Mouse (Mus musculus): Measurements from ENCODE around the gene Elmo1.

The Elmo1 gene

DNA sequence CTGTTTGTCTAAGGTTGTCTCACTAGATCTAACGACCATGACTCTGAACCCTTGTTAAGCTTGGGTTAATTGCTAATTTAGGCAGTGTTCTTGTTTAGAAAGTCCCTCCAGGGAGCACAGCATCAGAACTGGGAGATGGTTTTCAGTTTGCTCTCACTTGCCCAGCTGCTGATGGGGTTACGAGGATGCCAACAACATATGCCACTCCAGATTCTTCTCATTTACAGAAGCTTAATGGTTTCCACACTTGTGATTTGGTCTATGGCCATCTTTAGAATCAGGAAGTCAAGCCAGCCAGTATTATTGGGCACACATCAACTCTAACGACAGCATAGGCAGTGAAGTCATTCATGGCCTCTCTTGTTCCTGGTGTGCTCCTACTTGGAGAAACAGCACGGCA, 427.3 kb downstream of the Elmo1 start:
- no peak for DNase-seq (ENCODE audit: low spot score in 2 of 2)

- no peak for DNase-seq (ENCODE audit: low spot score in 2 of 2)
Observed at GRCm38 (mm10) chr13:20521492-20521891, 431.1 kb downstream of the Elmo1 start.

GRCm38 (mm10) chr13:20523671-20524070, 433.3 kb downstream of the Elmo1 start:
- DNase-seq (ENCODE audit: low spot score in 2 of 2) = no peak

GRCm38 (mm10) chr13:20525844-20526243, 435.4 kb downstream of the Elmo1 start:
- no peak for DNase-seq (ENCODE audit: low spot score in 2 of 2)

- no peak for DNase-seq (ENCODE audit: low spot score in 2 of 2)
Observed at GRCm38 (mm10) chr13:20537053-20537452, 446.7 kb downstream of the Elmo1 start.

DNA sequence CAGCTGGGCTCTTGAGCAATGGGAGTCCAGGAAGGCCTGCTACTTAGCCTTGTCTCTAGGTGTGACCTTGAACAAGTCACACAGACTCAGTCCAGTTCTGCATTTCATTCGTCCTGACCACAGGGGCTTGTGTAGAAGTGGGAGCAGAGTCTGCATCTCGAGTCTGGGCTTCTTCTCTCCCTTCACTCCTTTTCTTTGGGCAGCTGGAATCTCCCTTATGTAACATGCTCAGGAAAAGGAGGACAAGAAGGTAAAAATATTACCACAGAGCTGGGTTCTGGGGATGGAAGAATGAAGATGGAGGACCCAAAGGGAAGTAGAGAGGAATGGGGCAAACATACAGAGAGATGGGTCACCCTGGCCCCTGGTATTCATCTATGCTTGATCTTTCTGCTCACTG, 447.1 kb downstream of the Elmo1 start:
- no peak for DNase-seq (ENCODE audit: low spot score in 2 of 2)

DNA sequence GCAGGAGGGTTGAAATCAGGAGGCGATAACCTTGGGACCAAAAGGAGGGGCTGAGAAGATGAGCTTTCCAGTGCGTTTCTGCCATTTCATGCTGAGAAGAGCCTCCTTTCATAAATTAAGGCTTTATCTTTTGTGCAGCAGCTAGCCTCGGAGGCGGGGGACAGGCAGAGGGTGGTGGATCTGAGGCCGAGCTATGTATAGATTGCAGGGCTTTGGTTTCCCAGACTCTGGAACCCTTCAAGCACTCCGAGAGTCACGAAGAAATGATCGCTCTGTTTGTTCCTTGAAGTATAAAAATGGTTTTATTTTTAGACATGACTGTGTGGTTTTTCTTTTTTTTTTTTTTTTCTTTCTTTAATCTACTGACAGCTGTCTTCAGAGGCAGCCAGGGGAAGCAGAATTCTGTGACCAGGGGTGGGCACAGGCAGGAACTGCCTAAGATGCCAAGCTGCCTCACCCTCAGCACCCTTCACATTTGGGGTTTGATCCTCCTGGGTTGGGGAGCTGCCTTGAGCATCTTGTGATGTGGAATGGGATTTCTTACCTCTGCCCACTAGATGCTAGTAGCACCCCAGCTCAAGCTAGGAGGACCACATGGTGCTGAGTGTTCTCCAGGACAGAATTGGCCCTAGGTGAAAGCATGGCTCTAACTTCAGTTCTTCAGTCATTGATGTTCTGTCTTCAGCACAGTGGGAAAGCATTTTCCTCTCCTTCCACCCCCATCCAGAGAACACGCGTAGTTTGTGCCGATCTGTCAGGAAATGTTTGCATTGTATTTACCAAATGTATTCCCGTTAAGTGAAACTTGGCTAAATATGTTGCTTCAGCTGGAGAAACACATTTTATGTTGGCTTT, 448.0 kb downstream of the Elmo1 start:
- DNase-seq (ENCODE audit: low spot score in 2 of 2) = no peak

- no peak for DNase-seq (ENCODE audit: low spot score in 2 of 2)
Observed at GRCm38 (mm10) chr13:20539631-20540030, 449.2 kb downstream of the Elmo1 start.

DNA sequence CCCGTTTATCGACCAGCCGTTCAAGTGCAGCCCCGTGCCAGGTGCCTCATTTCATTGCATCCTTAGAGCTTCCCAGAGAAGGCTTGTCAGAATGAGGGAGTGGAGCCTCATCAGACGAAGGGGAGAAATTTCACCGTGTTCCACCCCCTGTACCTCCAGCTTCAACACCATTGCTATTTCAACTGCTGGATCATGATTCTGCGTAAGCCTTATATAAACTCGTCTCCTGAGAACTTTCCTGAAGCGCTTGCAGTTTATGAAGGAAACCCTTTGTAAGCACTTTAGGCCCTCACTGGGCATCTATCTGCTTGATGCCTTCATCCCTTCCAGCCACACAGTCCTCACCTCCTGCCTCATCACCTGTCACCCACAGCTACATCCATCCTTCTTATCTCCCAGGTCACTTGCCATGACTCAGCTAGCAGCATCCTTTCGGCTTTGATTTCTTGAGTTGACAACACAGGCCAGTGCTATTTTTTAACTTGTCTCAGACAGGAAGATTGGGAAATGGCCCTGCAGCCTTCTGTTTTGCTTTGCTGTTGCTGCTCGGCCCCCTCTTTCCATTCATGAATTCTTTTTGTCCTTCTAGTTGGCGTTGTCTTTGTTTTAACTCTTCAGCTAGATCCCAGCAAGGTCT, 456.3 kb downstream of the Elmo1 start:
- DNase-seq (ENCODE audit: low spot score in 2 of 2) = no peak

DNA sequence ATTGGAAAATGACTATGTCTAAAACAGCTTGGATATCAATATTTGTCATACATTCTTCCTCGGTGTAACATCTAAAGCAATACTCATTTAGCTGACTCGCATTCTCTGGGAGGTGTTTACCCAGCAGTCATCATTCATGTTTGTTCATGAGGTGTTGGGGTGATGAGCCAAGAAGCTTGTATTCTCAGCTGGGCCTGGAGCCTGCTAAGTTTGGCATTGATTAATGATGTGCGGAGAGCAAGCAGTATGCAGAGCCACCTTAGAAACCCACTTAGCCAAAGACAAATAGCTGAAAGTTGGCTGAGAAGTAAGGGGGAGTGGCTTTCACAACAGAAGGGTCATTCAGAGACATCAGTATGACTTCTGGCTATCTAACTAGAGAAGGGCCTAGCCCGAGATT, 459.6 kb downstream of the Elmo1 start:
- no peak for DNase-seq (ENCODE audit: low spot score in 2 of 2)

DNA sequence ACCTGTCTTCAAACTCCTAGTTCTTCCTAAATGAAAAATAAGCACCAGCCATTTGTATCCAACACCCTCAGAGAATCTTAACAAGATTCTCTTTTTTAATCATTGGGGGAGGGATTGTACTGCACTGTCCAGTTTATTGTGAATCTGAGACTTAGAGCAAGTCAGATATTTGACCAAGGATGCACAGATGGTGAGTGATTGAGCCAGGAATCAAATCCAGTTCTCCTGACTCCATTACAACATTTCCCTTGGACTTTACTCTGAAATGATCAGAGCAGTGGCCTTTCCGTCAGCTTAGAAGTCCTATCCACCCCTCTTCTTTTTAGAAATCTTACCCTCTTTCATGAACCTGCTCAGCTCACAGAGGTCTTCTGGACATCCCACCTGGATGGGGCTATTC, 461.2 kb downstream of the Elmo1 start:
- DNase-seq (ENCODE audit: low spot score in 2 of 2) = no peak

- DNase-seq (ENCODE audit: low spot score in 2 of 2) = no peak
Observed at GRCm38 (mm10) chr13:20555853-20556452, 465.6 kb downstream of the Elmo1 start.

- no peak for DNase-seq (ENCODE audit: low spot score in 2 of 2)
Observed at GRCm38 (mm10) chr13:20556739-20557138, 466.3 kb downstream of the Elmo1 start.

GRCm38 (mm10) chr13:20557156-20557555, 466.8 kb downstream of the Elmo1 start:
- no peak for DNase-seq (ENCODE audit: low spot score in 2 of 2)

DNA sequence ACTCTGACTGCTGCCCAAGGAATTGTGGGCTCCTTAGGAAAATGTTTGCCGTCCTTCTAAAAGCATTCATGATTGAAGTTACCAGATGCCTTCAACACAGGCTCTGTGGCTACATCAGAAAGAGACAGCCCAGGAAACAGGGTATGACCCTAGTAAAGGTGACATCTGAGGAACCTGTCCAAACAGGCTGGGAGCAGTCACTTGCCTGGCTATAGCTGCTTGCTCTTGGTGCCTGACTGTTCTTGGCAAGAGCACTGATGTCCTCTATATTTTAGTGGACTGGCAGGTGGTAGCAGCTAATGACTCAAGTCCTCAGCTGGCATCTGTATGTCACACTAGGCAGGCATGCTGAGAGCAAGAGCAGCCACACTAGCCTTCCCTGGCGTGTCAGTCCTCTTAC, 468.0 kb downstream of the Elmo1 start:
- DNase-seq (ENCODE audit: low spot score in 2 of 2) = no peak

DNA sequence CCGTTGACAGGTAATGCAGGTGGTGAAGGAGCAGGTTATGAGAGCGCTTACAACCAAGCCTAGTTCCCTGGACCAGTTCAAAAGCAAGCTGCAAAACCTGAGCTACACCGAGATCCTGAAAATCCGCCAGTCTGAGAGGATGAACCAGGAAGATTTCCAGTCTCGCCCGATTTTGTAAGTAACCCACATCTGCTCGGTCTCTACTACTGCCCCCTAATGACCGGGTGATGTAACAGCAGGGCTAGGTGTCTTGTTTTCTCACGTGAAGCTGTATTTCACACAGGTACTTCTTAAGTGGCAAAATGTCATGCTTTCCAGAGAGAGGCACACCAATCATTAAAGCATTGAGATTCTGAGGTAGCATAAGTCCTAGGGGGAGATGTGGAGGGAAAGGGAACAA, 474.0 kb downstream of the Elmo1 start:
- no peak for DNase-seq (ENCODE audit: low spot score in 2 of 2)

DNA sequence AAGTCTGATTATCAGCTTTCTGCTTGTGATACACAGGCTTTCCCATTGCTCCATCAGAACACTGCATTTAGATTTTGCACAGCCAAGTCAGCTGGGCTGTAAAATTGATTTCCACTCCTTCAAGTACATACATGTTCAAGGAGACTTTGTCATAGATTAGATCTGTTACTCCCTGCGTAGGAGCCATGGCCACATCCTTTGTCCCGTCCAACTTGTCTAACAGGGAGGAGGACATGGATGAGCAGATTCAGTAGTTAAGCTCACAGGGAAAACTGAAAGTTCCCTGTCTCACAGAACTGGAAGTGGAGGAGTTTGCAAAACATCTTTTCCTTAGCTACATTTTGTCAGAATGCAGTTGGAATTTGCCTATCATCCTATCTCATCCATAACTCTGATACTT, 484.8 kb downstream of the Elmo1 start:
- DNase-seq (ENCODE audit: low spot score in 2 of 2) = no peak

GRCm38 (mm10) chr13:20585868-20586267, 495.5 kb downstream of the Elmo1 start:
- DNase-seq (ENCODE audit: low spot score in 2 of 2) = no peak

DNA sequence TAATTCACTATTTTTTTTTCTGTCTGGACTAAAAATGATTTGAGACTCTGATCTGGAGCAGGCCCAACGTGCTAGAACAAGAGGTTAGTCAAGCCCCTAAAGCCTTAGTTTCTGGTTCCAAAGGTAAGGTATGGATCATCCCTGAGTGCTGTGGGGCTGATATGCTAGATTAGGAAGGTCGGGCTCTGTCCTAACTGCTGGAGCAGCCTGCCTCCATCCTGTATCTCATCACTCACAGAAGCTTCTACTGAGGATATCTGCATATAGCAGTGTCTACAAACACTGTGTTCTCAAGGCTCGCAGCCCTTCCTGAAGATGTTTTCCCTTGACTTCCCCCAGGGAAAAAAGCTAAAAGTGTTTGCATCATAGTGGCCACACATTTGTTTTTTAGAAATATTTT, 496.1 kb downstream of the Elmo1 start:
- DNase-seq (ENCODE audit: low spot score in 2 of 2) = no peak

DNA sequence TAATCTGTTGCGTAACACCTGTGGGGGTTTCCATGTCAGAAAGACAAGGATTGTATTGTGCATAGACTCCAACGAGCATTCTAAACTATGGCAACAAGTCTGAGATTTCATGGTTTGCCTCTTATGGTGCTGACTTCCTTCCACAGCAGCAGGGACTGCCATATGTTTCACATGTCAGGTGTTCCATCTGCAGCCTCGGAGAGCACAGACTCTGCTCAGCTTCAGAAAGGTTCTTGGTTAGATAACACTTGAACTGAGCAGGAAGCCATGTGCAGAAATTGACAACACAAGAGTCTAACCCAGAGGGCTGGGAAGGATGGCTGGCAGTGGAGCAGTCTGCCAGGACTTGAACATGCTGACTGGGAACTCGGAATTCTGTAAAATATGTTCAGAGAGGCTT, 500.6 kb downstream of the Elmo1 start:
- no peak for DNase-seq (ENCODE audit: low spot score in 2 of 2)

DNA sequence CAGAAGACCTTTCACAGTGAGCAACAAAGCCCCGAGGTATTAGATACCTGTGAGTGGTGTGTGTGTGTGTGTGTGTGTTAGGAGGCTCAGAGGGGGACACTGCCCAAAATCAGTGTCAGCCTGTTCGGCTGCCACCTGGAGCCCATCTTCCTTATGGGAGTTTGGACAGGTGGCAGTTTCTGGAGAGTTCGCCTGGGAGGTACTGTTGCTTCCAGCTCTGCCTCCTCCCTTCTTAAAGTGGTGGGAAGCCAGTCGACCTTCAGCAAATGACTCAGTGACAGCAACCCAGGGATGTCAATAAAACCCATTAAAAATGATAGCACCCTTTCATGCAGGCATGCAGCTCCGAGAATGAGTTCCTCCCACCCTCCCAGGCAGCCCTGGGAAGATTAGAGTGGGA, 506.9 kb downstream of the Elmo1 start:
- DNase-seq (ENCODE audit: low spot score in 2 of 2) = no peak

- DNase-seq (ENCODE audit: low spot score in 2 of 2) = no peak
Observed at GRCm38 (mm10) chr13:20598618-20599017, 508.2 kb downstream of the Elmo1 start.

- no peak for DNase-seq (ENCODE audit: low spot score in 2 of 2)
Observed at GRCm38 (mm10) chr13:20600246-20600645, 509.9 kb downstream of the Elmo1 start.

Data from cerebellum, postnatal 4 days (tissue).